In genomic region chr2:52562356-52562755, GRCm38 (mm10) we compare ENCODE assay signal across 14 mouse cellular contexts.
"Had no signal": no experiment of that assay in that cellular context is flagged by ENCODE, and none has a peak within 500 bp of the region (broad histone marks: within the 10 kb centered on the region; RNA-seq: fewer than 3 reads in every experiment).

No protein-coding gene starts in this region.

- H3K4me3 ChIP-seq: layer of hippocampus, adult 2 months; limb, embryonic 13.5 days; liver, embryonic 15.5 days; midbrain, embryonic 10.5 days; neural tube, embryonic 13.5 days had no signal

- H3K36me3 ChIP-seq: limb, embryonic 13.5 days; liver, embryonic 15.5 days; midbrain, embryonic 10.5 days; neural tube, embryonic 13.5 days had no signal

- ATAC-seq: lung, postnatal 0 days had no signal

- H3K27me3 ChIP-seq: limb, embryonic 13.5 days; liver, embryonic 15.5 days; neural tube, embryonic 13.5 days had no signal

- DNase-seq: kidney, postnatal 4 days; left cerebral cortex, postnatal 4 days; lung, adult 2 months; lung, postnatal 36 days; midbrain, embryonic 14.5 days; right cerebral cortex, postnatal 14 days; thymus, postnatal 36 days had no signal

- H3K4me1 ChIP-seq: limb, embryonic 13.5 days had no signal

- H3K27ac ChIP-seq: kidney, postnatal 0 days; layer of hippocampus, adult 2 months; limb, embryonic 13.5 days; liver, embryonic 15.5 days; midbrain, embryonic 10.5 days; neural tube, embryonic 13.5 days had no signal

- H3K9me3 ChIP-seq: limb, embryonic 13.5 days; liver, embryonic 15.5 days; midbrain, embryonic 10.5 days; neural tube, embryonic 13.5 days had no signal

- H3K4me2 ChIP-seq: limb, embryonic 13.5 days; liver, embryonic 15.5 days; neural tube, embryonic 13.5 days had no signal

- H3K9ac ChIP-seq: limb, embryonic 13.5 days; liver, embryonic 15.5 days; neural tube, embryonic 13.5 days had no signal
